Mouse (Mus musculus) spleen, postnatal 36 days (tissue): ENCODE data around the gene Sox2.

Experiments used
- DNase-seq, 2 experiments: peaks; one replicate each; pipeline ENCODE4 v3.0.0; 2022; ENCODE audit warnings: low spot score in 2 of 2, mixed read lengths in 1 of 2

The Sox2 gene

GRCm38 (mm10) chr3:34643536-34644115 lies 6.6 kb upstream of the Sox2 start:
- DNase-seq, result no peak

- DNase-seq, result no peak
Observed at GRCm38 (mm10) chr3:34646169-34646568, 4.0 kb upstream of the Sox2 start.

DNA sequence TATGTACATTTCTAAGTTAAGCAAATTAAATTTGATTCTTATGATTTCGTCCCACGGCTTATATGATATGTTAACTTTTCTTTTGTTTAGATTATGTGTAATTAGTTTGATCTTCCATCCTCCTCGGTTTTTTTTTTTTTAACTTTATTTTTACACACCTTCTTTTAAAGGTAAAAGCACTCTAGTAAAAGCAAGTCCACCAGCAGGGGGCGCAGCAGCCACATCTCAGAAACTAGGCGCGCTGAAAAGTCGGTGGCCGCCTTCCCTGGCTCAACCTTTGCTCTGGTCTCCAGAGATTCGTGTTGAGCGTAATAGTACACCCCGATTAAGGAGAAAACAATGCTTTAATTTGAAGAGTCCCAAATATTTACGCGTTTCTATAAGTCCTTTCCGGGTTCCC lies 2.5 kb upstream of the Sox2 start:
- no peak for DNase-seq

DNA sequence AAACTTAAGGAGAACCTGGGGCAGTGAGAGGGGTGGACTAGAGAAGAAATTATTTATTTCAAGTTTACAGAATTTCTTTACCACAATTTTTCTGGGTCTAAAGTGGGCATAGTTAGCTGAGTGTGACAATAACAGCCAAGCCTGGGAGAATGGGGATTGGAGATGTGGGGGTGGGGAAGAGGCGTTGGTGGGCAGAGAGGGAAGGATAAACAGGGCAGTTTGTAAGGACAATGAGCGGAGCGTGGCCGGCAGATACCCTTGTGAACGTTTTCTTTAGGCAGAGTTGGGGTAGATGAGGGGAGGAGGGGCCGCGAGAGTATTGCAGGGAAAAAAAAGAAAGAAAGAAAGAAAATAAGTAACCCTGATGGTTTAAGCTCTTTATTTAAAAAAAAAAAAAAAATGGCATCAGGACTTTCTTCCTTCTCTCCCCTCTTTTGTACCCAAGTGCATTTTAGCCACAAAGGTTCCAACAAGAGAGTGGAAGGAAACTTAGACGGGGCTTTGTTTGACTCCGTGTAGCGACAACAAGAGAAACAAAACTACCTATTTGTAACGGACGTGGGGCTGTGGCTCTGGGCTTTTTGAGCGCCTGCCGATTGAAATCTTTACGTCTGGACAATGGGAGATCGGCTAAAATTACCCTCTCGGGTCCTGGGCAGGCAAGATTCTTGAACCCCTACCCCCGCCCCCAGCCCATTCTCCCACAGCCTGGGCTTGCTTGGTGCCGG lies 1.9 kb upstream of the Sox2 start:
- no peak for DNase-seq

DNA sequence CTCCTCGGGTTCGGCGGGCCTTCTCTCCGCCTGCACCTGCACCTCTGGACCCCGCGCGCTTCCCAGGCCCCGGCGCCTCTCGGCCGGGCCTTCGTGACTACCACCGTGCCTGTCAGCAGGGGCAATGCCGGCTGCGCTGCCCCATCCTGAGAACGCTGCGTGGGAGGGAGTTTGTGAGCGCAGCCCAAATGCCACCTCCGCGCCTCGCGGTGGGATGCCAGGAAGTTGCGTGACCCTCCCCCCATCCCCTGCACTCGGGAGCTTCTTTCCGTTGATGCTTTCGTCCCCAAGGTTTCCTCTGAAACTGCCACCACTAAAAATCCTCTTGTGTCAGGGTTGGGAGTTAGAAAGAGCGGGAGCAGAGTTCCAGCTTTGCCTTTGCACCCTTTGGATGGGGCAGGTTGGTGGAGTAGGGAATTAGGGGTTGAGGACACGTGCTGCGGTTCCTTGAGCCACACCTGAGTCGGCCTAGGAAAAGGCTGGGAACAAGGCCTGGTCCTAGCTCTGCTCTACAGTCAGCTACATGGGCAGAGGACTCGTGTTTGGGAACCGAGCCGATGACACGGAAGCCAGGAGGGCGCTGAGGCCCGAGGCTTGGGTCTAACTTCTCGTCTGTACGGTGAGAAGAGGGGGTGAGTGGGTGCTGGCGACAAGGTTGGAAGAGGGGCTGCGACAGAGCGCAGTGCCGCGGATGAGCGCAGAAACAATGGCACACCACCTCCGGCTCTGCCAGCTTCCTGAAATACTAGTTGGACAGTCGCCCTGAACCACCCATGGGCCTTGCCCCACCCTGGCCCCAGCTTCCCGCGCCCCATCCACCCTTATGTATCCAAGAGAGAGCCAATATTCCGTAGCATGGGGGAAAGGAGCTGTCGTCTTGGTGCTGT lies 1.1 kb upstream of the Sox2 start:
- DNase-seq, result no peak

GRCm38 (mm10) chr3:34650621-34651361 lies 586 bp downstream of the Sox2 start:
- no peak for DNase-seq

GRCm38 (mm10) chr3:34651486-34652170 lies 1.4 kb downstream of the Sox2 start:
- no peak for DNase-seq

- no peak for DNase-seq
Observed at GRCm38 (mm10) chr3:34652616-34653015, 2.4 kb downstream of the Sox2 start.

DNA sequence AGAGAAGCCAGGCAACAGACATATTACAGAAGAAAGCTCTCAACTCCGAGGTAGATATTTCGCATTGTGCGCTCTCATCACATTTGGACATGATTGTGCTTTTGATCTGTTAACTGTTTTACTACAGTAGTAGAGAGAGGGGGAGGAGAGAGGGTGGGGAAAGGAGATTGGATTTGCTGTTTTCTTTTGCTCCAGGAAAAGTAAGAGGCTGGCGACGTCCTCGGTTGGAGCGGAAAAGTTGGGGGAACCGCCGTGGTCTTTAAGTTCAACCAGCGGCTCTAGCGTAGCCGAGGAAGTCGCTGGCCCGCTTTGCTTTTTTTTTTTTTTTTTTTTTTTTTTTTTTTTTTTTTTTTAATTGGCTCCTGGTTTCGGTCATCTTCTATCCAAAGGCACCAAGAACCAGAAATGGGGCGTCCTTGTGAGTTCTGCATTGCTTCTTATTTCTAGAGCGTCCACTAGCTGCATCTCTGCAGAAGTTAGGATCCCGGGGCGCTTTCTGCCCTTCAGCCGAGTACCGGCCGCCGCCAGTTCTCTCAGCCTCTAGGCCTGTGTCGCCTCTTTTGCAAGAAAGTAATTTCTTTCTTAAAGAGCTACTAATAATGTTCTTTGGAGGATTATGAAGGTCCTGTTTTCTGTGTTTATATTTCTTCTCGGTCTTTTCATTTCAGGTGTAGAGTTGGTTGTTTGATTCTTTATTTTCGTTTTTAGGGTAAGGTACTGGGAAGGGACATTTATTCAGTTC lies 3.2 kb downstream of the Sox2 start:
- no peak for DNase-seq

- no peak for DNase-seq
Observed at GRCm38 (mm10) chr3:34653977-34654500, 3.8 kb downstream of the Sox2 start.

DNA sequence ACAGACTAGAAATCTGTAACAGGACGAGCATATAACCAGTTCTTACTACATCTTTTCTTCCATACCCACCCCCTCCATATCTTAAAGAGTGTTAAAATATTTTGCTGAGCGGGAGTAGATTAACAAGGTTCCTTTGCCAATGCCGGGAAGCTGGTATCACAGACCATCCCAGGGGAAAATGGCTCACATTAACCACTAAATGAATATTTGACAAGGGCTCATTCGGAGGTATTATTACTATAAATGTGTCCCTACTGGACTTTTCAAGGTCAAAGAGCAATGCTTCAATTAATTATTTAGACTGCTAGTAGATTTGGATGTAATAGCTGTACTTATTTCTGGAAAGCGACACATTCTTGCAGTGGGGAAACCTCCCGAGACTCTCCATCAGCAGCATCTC lies 4.6 kb downstream of the Sox2 start:
- DNase-seq, result no peak

- no peak for DNase-seq
Observed at GRCm38 (mm10) chr3:34655311-34656075, 5.3 kb downstream of the Sox2 start.

DNA sequence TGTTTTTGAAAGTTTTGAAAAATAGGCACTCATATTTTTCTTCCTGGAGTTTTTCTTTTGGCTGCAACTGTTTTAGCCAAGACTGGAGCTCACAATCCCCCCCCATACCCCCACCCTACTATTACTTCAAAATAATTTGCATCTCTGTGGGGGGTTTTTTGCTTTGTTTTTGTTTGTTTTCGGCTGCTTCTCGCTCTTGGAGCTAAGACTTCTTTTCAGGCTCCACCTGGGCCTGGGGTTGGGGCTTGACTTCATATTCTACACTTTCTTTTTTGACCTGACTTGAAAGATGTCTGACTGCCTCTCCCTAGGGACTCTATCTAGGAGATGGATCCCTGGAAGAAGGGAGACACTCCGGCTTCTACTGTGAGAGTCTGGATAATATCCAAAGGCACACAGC lies 5.9 kb downstream of the Sox2 start:
- DNase-seq, result no peak

GRCm38 (mm10) chr3:34656813-34657700 lies 6.9 kb downstream of the Sox2 start:
- no peak for DNase-seq

- no peak for DNase-seq
Observed at GRCm38 (mm10) chr3:34657701-34658090, 7.5 kb downstream of the Sox2 start.

DNA sequence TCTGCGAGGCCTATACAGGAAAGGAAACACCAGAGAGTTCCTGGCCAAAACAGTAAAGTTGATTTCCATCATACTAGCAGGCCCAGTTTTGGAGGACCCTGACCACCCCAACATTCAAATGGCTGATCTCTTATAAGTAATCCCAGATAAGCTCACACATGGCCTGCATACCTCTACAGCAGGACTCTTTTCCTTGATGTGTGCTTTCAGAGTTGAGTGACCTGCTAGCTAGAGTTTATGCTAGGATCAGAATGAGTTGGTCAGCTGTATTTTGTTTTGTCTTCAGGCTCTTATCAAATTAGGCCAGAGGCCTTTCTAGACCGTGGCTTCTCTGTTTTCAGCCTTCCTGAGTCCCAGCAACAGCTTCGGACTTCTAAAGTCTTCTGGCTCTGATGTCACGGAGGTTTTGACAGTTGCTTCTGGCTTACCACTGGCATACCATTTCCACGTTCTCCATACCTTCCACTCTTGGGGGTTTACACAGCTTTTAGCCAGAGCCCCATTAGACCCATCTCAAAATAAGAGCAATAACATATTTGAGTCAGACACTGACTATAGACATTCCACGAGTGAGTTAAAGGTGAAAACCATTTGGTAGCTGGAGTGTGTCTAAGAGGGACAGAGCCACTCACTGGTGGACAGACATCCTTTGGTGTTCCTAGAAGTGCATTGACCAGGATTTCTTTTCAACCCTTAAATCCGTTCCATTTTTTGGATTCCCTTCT lies 8.2 kb downstream of the Sox2 start:
- DNase-seq, result no peak

GRCm38 (mm10) chr3:34658966-34659535 lies 8.8 kb downstream of the Sox2 start:
- DNase-seq, result no peak

- no peak for DNase-seq
Observed at GRCm38 (mm10) chr3:34659861-34660260, 9.7 kb downstream of the Sox2 start.
